Mouse (Mus musculus) kidney, embryonic 14.5 days (tissue): ENCODE measurements around the gene 1700013F07Rik. TPM values are rescaled to one million over a fixed set of nuclear protein-coding genes. Genes with fewer than 3 reads are reported as not detected.

ENCODE experiments used
- ATAC-seq: fragments of 200-750 bp; cut with Nextera tagmentation; 2 replicates; pipeline ENCODE4 v1.8.0; 2017; ENCODE audit warnings: moderate number of reproducible peaks, mild to moderate bottlenecking, moderate TSS enrichment, moderate library complexity; ENCODE audit not compliant: low FRiP score, low TSS enrichment
- H3K27ac ChIP-seq: fragments of 300-500 bp; sonication (generic); 2 replicates; pipeline ENCODE4 v1.5.1; 2014; ENCODE audit warnings: low read depth, mild to moderate bottlenecking, low read length, moderate library complexity, mixed read lengths
- H3K27me3 ChIP-seq: fragments of 300-500 bp; sonication (generic); 2 replicates; pipeline ENCODE4 v1.6.1; 2014; ENCODE audit warnings: mild to moderate bottlenecking, low read length; ENCODE audit not compliant: control insufficient read depth, insufficient read depth
- H3K36me3 ChIP-seq: fragments of 300-500 bp; sonication (generic); 2 replicates; pipeline ENCODE4 v1.6.1; 2014; ENCODE audit warnings: low read length, mixed read lengths; ENCODE audit not compliant: control insufficient read depth, insufficient read depth
- H3K4me1 ChIP-seq: fragments of 300-500 bp; sonication (generic); 2 replicates; pipeline ENCODE4 v1.6.1; 2014; ENCODE audit warnings: low read length, mixed read lengths; ENCODE audit not compliant: control insufficient read depth, insufficient read depth
- H3K4me2 ChIP-seq: fragments of 300-500 bp; sonication (generic); replicated peaks from 2 replicates; pipeline ENCODE4 v1.6.1; 2014; ENCODE audit warnings: low read depth, mild to moderate bottlenecking, low read length
- H3K4me3 ChIP-seq: fragments of 300-500 bp; sonication (generic); 2 replicates; pipeline ENCODE4 v1.5.1; 2014; ENCODE audit warnings: mild to moderate bottlenecking, low read length
- H3K9ac ChIP-seq: fragments of 300-500 bp; sonication (generic); 2 replicates; pipeline ENCODE4 v1.6.1; 2014; ENCODE audit warnings: low read depth, mild to moderate bottlenecking, low read length, moderate library complexity
- H3K9me3 ChIP-seq: fragments of 300-500 bp; sonication (generic); 2 replicates; pipeline ENCODE4 v1.6.1; 2016; ENCODE audit warnings: low read length; ENCODE audit not compliant: control insufficient read depth
- WGBS: fragments of 180-500 bp; shearing (Covaris S2); extraction: QIAGEN DNeasy Blood & Tissue Kit; methylation state at CpG from one replicate; pipeline ENCODE4 v1.1.7; 2014; 5-methylcytosine and 5-hydroxymethylcytosine counted together
- microRNA-seq: library from miRNA; unstranded; fragments of <30 nt; microRNA quantifications from one replicate; pipeline ENCODE4, GENCODE M21; 2016
- polyA plus RNA-seq: library from polyadenylated mRNA; unstranded; fragments of >200 nt; fragmentation: Nextera tagmentation; extraction: Ambion mirVana; gene quantifications from 2 replicates; pipeline ENCODE4 v1.2.1, GENCODE M21; 2014

1700013F07Rik gene
- polyA plus RNA-seq, 1 experiment from 2014 or later = not detected

DNA sequence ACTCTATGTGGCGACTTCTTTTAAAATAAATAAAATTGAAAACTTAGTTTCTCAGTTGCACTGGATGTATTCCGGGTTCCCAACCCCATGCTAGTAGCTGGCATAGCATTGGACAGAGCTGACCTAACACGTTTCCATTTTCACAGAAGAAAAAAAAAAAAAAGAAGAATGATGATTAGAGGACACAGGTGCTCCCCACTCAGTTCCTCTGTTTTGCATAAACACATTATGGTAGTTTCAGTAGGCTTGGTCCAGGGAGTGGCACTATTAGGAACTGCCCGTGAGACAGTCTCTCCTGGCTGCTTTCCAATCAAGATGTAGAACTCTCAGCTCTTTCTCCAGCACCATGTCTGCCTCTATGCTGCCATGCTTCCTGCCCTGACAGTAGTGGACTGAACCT, 50.6 kb downstream of the 1700013F07Rik start:
- WGBS = 90% methylated on average over 4 of the region's 4 CpGs
- H3K9ac ChIP-seq = no peak overlapping the region
- ATAC-seq = no peak

DNA sequence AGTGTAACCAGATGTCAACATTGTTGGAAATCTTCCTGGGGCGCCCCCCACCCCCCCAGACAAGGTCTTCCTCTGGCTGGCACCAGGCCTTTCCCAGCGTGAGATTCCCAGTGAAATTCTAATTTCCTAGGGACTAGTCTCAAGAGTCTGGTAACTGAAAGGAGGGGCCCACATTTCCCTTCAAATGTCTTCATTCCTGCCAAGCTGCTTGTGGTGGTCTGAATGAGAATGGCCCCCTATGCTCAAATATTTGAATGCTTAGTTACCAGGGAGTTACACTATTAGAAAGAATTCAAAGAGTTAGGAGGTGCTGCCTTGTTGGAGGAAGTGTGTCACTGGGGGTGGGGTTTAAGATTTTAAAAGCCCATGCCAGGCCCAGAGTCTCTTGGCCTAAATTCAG, 54.5 kb downstream of the 1700013F07Rik start:
- ATAC-seq = no peak
- H3K4me2 ChIP-seq = no peak overlapping the region
- no peaks in the 10 kb centered on the region for H3K36me3 ChIP-seq
- H3K4me3 ChIP-seq = no peak overlapping the region
- no peaks in the 10 kb centered on the region for H3K4me1 ChIP-seq
- H3K27me3 ChIP-seq = no peaks in the 10 kb centered on the region
- H3K27ac ChIP-seq = no peak overlapping the region
- 53% methylated on average over 2 of the region's 2 CpGs for WGBS
- H3K9ac ChIP-seq = no peak overlapping the region
- H3K9me3 ChIP-seq = no peaks in the 10 kb centered on the region

More for the DNA sequence above, 50.6 kb downstream of the 1700013F07Rik start:
- no peaks in the 10 kb centered on the region for H3K27me3 ChIP-seq
- no peak overlapping the region for H3K4me2 ChIP-seq
- peaks cover 6% of the 10 kb centered on the region; the same call in 1 of the 2 replicates for H3K36me3 ChIP-seq
- no peak overlapping the region for H3K27ac ChIP-seq
- H3K9me3 ChIP-seq = no peaks in the 10 kb centered on the region
- no peak overlapping the region for H3K4me3 ChIP-seq
- H3K4me1 ChIP-seq = no peaks in the 10 kb centered on the region

GRCm38 (mm10) chr3:108590786-108591529, 57.0 kb downstream of the 1700013F07Rik start, which contains the start of gene Wdr47:
Gene Wdr47 (plus strand): TSS chr3:108591279.
- Histone ChIP-seq H3K4me2 (peak within 1 kb of the TSS; percentile 99), H3K9me3 (no peaks in the 10 kb centered on the region), H3K4me3 (peak within 1 kb of the TSS; percentile 77), H3K27me3 (no peaks in the 10 kb centered on the region), H3K4me1 (no peaks in the 10 kb centered on the region), H3K36me3 (no peaks in the 10 kb centered on the region), H3K9ac (peak within 1 kb of the TSS; percentile 72), H3K27ac (0 out of 2 replicates have a peak within 1 kb of the TSS, but pooled peaks have one; percentile 33)
- WGBS = 6% methylated on average over 43 of the region's 44 CpGs
- peak; percentile 100 for ATAC-seq

GRCm38 (mm10) chr3:108591530-108592522, 57.9 kb downstream of the 1700013F07Rik start:
- H3K36me3 ChIP-seq = no peaks in the 10 kb centered on the region
- peak overlapping the region; percentile 99 for H3K4me2 ChIP-seq
- H3K4me1 ChIP-seq = no peaks in the 10 kb centered on the region
- H3K27ac ChIP-seq = 0 out of 2 replicates have a peak overlapping the region, but pooled peaks have one; percentile 33
- WGBS = under 1% methylated on average over 59 of the region's 61 CpGs
- peak overlapping the region; percentile 77 for H3K4me3 ChIP-seq
- H3K9me3 ChIP-seq = no peaks in the 10 kb centered on the region
- H3K27me3 ChIP-seq = no peaks in the 10 kb centered on the region
- peak overlapping the region; percentile 72 for H3K9ac ChIP-seq
- ATAC-seq = peak; percentile 85

Small RNA genes within 50 kb of the gene (microRNA-seq; reads per million reads assigned to microRNA genes)
- not detected for gene Gm22860

Other genes with a start within 250 kb of the 1700013F07Rik start
- not detected in 2 replicates for gene Mybphl, start 169.2 kb upstream of the 1700013F07Rik start, polyA plus RNA-seq
- gene Psrc1, start 150.3 kb upstream of the 1700013F07Rik start, polyA plus RNA-seq = 48.9 and 51.4 TPM in 2 replicates
- gene Celsr2, start 118.6 kb upstream of the 1700013F07Rik start, polyA plus RNA-seq = 22.1 and 27.9 TPM in 2 replicates
- 106 and 120 TPM in 2 replicates for gene Sars, start 88.9 kb upstream of the 1700013F07Rik start, polyA plus RNA-seq
- gene 5330417C22Rik, start 2.4 kb downstream of the 1700013F07Rik start, polyA plus RNA-seq = 0.59 and 2.0 TPM in 2 replicates
- gene Tmem167b, start 28.3 kb downstream of the 1700013F07Rik start, polyA plus RNA-seq = 20.4 and 32.7 TPM in 2 replicates
- gene Taf13, start 37.5 kb downstream of the 1700013F07Rik start, polyA plus RNA-seq = 35.1 and 45.2 TPM in 2 replicates
- gene Wdr47, start 57.1 kb downstream of the 1700013F07Rik start, polyA plus RNA-seq = 4.7 and 8.5 TPM in 2 replicates
- gene Clcc1, start 119.8 kb downstream of the 1700013F07Rik start, polyA plus RNA-seq = 46.5 and 64.3 TPM in 2 replicates
- 25.3 and 52.4 TPM in 2 replicates for gene Gpsm2, start 188.2 kb downstream of the 1700013F07Rik start, polyA plus RNA-seq
- 0.14 TPM in 1 of 2 replicates, not detected in the other for gene Aknad1, start 205.5 kb downstream of the 1700013F07Rik start, polyA plus RNA-seq